Mouse (Mus musculus) liver, embryonic 13.5 days (tissue): ENCODE data around the gene Hoxa11. TPM values are rescaled to one million over a fixed set of nuclear protein-coding genes. Genes with fewer than 3 reads are reported as not detected.
A peak's percentile ranks its signal among the peaks of the same experiment; 100 is the strongest.

ENCODE experiments used
- ATAC-seq: fragments of 200-750 bp; cut with Nextera tagmentation; 2 replicates; pipeline ENCODE4 v1.8.0; 2017; ENCODE audit warnings: low read depth, mild to moderate bottlenecking, moderate number of reproducible peaks, moderate library complexity
- DNase-seq: peaks from one replicate; pipeline ENCODE4 v3.0.0; 2022
- H3K27ac ChIP-seq: fragments of 300-500 bp; sonication (generic); 2 replicates; pipeline ENCODE4 v1.5.1; 2015; ENCODE audit warnings: moderate library complexity, mild to moderate bottlenecking, inconsistent platforms
- H3K27me3 ChIP-seq: fragments of 300-500 bp; sonication (generic); 2 replicates; pipeline ENCODE4 v1.6.1; 2015; ENCODE audit warnings: mild to moderate bottlenecking, inconsistent platforms
- H3K36me3 ChIP-seq: fragments of 300-500 bp; sonication (generic); 2 replicates; pipeline ENCODE4 v1.6.1; 2015; ENCODE audit warnings: mild to moderate bottlenecking, inconsistent platforms
- H3K4me1 ChIP-seq: fragments of 300-500 bp; sonication (generic); replicated peaks from 2 replicates; pipeline ENCODE4 v1.6.1; 2015; ENCODE audit warnings: inconsistent platforms
- H3K4me2 ChIP-seq: fragments of 300-500 bp; sonication (generic); 2 replicates; pipeline ENCODE4 v1.6.1; 2015; ENCODE audit warnings: inconsistent platforms, mild to moderate bottlenecking, moderate library complexity
- H3K4me3 ChIP-seq: fragments of 300-500 bp; sonication (generic); replicated peaks from 2 replicates; pipeline ENCODE4 v1.5.1; 2015; ENCODE audit warnings: mild to moderate bottlenecking, inconsistent platforms
- H3K9ac ChIP-seq: fragments of 300-500 bp; sonication (generic); 2 replicates; pipeline ENCODE4 v1.6.1; 2015; ENCODE audit warnings: mild to moderate bottlenecking, inconsistent platforms
- H3K9me3 ChIP-seq: fragments of 300-500 bp; sonication (generic); replicated peaks from 2 replicates; pipeline ENCODE4 v1.6.1; 2016; ENCODE audit warnings: inconsistent platforms
- WGBS: fragments of 180-500 bp; shearing (Covaris S2); methylation state at CpG from one replicate; pipeline ENCODE4 v1.1.7; 2015; ENCODE audit not compliant: insufficient replicate concordance; 5-methylcytosine and 5-hydroxymethylcytosine counted together
- polyA plus RNA-seq: library from polyadenylated mRNA; unstranded; fragments of >200 nt; fragmentation: Nextera tagmentation; extraction: Ambion mirVana; gene quantifications from 2 replicates; pipeline ENCODE4 v1.2.1, GENCODE M21; 2015

Gene Hoxa11
- polyA plus RNA-seq, 1 experiment from 2014 or later = not detected

- Histone ChIP-seq H3K4me3 (no peak overlapping the region), H3K27me3 (peaks cover 98% of the 10 kb centered on the region), H3K9ac (no peak overlapping the region), H3K36me3 (no peaks in the 10 kb centered on the region), H3K9me3 (no peaks in the 10 kb centered on the region), H3K27ac (no peak overlapping the region), H3K4me2 (no peak overlapping the region), H3K4me1 (no peaks in the 10 kb centered on the region)
- DNase-seq (no peak), ATAC-seq (no peak)
- 2% methylated on average over 38 of the region's 38 CpGs for WGBS
Observed at GRCm38 (mm10) chr6:52228475-52229465, 16.8 kb downstream of the Hoxa11 start.

GRCm38 (mm10) chr6:52227470-52228222, 18.0 kb downstream of the Hoxa11 start:
- WGBS = 6% methylated on average over 11 of the region's 11 CpGs
- no peak overlapping the region for H3K27ac ChIP-seq
- DNase-seq (no peak), ATAC-seq (no peak)
- no peak overlapping the region for H3K4me3 ChIP-seq
- H3K9ac ChIP-seq = no peak overlapping the region
- peaks cover 98% of the 10 kb centered on the region for H3K27me3 ChIP-seq
- no peaks in the 10 kb centered on the region for H3K36me3 ChIP-seq
- no peak overlapping the region for H3K4me2 ChIP-seq
- H3K9me3 ChIP-seq = no peaks in the 10 kb centered on the region
- H3K4me1 ChIP-seq = no peaks in the 10 kb centered on the region

- Histone ChIP-seq H3K36me3 (no peaks in the 10 kb centered on the region), H3K4me3 (no peak overlapping the region), H3K27ac (no peak overlapping the region), H3K4me1 (0 out of 2 replicates have a peak, but pooled peaks cover 3% of the 10 kb centered on the region), H3K4me2 (no peak overlapping the region), H3K9me3 (no peaks in the 10 kb centered on the region), H3K27me3 (peaks cover 98% of the 10 kb centered on the region), H3K9ac (no peak overlapping the region)
- DNase-seq = no peak
- ATAC-seq = no peak
- 8% methylated on average over 26 of the region's 26 CpGs for WGBS
Observed at GRCm38 (mm10) chr6:52226569-52227257, 18.9 kb downstream of the Hoxa11 start.

GRCm38 (mm10) chr6:52225612-52226568, 19.7 kb downstream of the Hoxa11 start:
- Histone ChIP-seq H3K4me1 (0 out of 2 replicates have a peak, but pooled peaks cover 4% of the 10 kb centered on the region), H3K4me3 (peak overlapping the region; percentile 32), H3K9me3 (no peaks in the 10 kb centered on the region), H3K27me3 (peaks cover 99% of the 10 kb centered on the region), H3K27ac (no peak overlapping the region), H3K4me2 (peak overlapping the region; percentile 39), H3K9ac (no peak overlapping the region), H3K36me3 (no peaks in the 10 kb centered on the region)
- 1% methylated on average over 69 of the region's 69 CpGs for WGBS
- ATAC-seq (no peak), DNase-seq (no peak)

- no peak for ATAC-seq
- Histone ChIP-seq H3K36me3 (no peaks in the 10 kb centered on the region), H3K27me3 (peaks cover 99% of the 10 kb centered on the region), H3K4me2 (peak overlapping the region; percentile 39), H3K4me3 (peak overlapping the region; percentile 32), H3K9ac (no peak overlapping the region), H3K4me1 (0 out of 2 replicates have a peak, but pooled peaks cover 4% of the 10 kb centered on the region), H3K27ac (no peak overlapping the region), H3K9me3 (no peaks in the 10 kb centered on the region)
- DNase-seq = no peak
- 3% methylated on average over 35 of the region's 36 CpGs for WGBS
Observed at GRCm38 (mm10) chr6:52224895-52225611, 20.6 kb downstream of the Hoxa11 start.

GRCm38 (mm10) chr6:52223939-52224760, 21.5 kb downstream of the Hoxa11 start:
- WGBS = 5% methylated on average over 24 of the region's 24 CpGs
- Histone ChIP-seq H3K27me3 (peaks cover 99% of the 10 kb centered on the region), H3K4me2 (0 out of 2 replicates have a peak overlapping the region, but pooled peaks have one; percentile 24), H3K27ac (no peak overlapping the region), H3K36me3 (no peaks in the 10 kb centered on the region), H3K4me3 (peak overlapping the region; percentile 6), H3K9ac (no peak overlapping the region), H3K9me3 (no peaks in the 10 kb centered on the region), H3K4me1 (0 out of 2 replicates have a peak, but pooled peaks cover 4% of the 10 kb centered on the region)
- no peak for ATAC-seq
- no peak for DNase-seq

GRCm38 (mm10) chr6:52222729-52223128, 22.9 kb downstream of the Hoxa11 start:
- H3K4me1 ChIP-seq = 0 out of 2 replicates have a peak, but pooled peaks cover 4% of the 10 kb centered on the region
- WGBS = 25% methylated on average over 13 of the region's 13 CpGs
- H3K4me3 ChIP-seq = no peak overlapping the region
- no peaks in the 10 kb centered on the region for H3K36me3 ChIP-seq
- DNase-seq (no peak), ATAC-seq (no peak)
- H3K27ac ChIP-seq = no peak overlapping the region
- H3K9me3 ChIP-seq = no peaks in the 10 kb centered on the region
- H3K27me3 ChIP-seq = peaks cover 100% of the 10 kb centered on the region
- no peak overlapping the region for H3K4me2 ChIP-seq
- H3K9ac ChIP-seq = no peak overlapping the region

GRCm38 (mm10) chr6:52221993-52222685, 23.5 kb downstream of the Hoxa11 start:
- Histone ChIP-seq H3K4me1 (peaks cover 10% of the 10 kb centered on the region), H3K27me3 (peaks cover 100% of the 10 kb centered on the region), H3K4me2 (peak overlapping the region; percentile 70), H3K27ac (no peak overlapping the region), H3K36me3 (no peaks in the 10 kb centered on the region), H3K9ac (no peak overlapping the region), H3K4me3 (peak overlapping the region; percentile 52), H3K9me3 (no peaks in the 10 kb centered on the region)
- DNase-seq = no peak
- no peak for ATAC-seq
- WGBS = 11% methylated on average over 21 of the region's 21 CpGs
